Mouse (Mus musculus) megakaryocyte progenitor cell, adult 5-6 weeks (primary cell): ENCODE measurements at regions not wholly inside any gene's neighbourhood (a gene's known extent, or its start where the extent isn't known, plus 50 kb on each side); places are given as distances from the start of the nearest gene placed in this dataset.
"Not testable (repeated sequence)": the region's sequence is repeated elsewhere in the genome, so short reads cannot be mapped to it uniquely, and the experiment has no call there.

Experiments used
- ATAC-seq: replicated peaks from 2 replicates; pipeline ENCODE4 v1.8.0; 2016; ENCODE audit warnings: mild to moderate bottlenecking, moderate TSS enrichment, inconsistent platforms; ENCODE audit not compliant: poor library complexity

DNA sequence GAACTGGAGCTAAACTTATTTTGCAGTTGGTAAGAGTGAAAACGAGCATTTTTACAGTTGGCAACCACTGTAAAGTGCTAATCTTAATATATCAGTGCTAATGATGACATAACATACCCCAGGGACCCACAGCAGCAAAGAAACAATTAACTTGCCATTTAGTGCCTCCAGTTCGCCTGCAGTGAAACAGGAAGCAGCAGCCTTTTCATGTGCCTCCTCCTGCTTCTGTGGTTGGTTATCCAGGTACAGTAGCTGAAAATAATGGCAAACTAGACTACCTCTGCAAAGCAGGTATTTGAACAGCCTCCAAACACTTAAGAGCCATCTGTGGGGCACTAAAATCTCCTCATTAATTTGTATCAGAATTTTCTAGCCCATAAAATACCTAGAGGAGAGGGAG lies 584.8 kb upstream of the Pfkp start:
- no peak for ATAC-seq

DNA sequence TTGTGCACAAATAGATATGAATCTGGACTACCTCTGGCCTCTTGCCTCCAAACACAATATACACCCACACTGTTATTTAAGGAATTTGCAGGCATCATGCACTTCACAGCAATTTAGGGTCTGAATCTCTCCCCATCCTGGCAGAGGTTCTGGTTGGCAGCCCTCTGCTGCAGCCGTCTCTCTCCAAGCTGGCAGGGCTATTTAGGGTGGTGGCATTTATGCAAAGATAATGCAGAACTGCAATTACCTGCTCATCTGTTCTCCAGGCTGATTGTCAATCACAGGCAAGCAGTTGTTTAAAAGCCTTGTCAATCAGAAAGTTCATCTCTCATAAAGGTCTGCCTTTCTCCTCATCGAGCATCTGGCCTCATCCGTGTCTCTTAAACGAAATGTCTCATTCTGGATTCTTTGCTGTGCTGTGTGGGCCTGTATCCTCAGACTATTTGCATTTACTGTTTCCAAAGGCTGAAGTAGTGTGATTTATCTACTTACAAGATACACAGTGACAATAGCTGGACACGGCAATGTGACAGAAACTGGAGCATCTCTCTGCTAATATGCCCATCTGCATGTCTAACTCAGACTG lies 558.1 kb upstream of the Pfkp start:
- no peak for ATAC-seq

DNA sequence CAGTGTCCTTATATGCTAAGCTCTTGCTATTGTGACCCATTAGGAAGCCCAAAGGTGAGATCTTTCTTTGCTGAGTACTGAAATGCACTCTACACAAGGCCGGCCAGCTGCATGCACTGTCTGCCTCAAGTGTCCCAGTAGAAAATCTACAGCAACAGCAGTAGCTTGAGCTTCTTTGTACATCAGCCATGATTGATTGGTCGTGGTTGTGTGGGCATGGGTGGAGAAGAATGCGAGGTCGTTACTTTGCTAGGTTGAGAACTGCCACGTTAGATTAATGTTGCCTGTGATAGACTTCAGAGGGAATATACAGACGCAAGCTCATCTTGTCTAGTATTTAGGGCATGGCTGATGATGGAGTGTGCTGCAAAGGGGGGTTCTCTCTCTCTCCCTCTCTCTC lies 547.4 kb upstream of the Pfkp start:
- no peak for ATAC-seq

DNA sequence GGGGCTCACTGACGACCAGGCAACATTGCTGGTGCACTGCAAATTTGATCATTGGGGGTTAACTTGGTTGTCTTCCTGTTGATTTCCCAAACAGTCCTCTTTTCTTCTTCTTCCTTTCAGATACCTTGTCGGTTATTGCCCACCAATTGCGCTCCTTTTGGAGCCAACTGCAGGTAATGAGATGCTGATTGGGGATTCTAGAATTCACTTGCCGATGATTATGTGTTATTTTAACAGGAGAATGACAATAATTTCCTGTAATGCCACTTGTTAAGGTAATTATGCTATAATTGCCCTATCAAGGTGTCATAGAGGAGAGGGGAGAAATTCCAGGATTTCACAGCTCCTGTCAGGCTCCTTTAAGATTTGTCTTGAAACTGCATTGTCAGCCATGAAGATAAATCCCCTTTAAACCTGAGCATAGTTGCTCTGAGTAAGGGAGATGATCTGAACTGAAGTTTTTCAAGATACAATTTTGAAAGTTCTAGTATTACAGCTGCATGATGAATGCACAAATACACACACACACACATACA lies 533.7 kb upstream of the Pfkp start:
- ATAC-seq, result no peak

DNA sequence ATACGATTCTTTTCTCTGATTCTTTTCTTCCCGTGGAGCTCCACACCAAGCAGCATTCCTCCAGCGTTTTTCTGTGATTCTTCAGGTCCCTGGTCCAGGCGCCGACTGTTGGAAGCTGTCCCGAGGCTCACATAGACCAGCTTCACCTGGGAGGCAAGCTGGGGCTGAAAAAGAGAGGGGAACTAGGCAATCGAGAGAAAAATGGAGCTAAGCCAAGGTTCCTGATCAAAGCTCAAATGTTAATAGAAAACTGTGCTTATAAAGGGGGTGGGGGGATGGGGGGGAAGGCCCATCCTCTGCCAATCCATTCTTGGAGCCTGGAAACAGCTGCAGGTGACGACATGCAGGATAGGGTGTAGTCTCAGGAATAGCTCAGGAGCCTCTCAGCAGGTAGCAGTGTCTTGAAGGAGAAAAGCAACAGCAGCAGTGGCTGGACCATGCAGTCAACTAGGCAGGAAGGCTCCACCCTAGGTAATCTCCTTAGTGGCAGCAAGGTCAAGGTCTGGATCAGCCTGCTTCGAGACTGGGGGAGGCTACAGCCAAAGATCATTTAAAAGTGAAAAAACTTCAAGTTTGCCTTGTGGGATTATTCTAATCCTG lies 527.1 kb upstream of the Pfkp start:
- ATAC-seq, result no peak

DNA sequence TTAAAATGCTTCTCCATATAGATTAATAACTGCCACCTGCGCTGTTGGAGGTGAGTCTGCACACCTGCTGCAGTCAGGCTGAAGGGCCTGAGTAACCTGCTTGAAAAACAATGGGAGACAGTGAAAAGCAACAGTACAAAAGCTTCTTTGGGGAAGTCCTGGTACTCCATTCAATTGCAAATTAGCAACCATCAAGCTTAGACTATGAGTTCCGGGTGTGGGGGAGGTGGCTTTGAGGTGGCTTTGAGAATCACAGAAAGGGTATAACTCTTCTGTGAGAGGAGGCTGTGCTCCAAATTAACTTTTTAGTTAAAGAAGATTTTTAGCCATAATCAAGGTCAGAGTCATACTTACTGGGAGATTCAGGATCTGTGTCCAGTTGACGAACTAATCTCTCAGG lies 521.5 kb upstream of the Pfkp start:
- not testable (repeated sequence) for ATAC-seq

DNA sequence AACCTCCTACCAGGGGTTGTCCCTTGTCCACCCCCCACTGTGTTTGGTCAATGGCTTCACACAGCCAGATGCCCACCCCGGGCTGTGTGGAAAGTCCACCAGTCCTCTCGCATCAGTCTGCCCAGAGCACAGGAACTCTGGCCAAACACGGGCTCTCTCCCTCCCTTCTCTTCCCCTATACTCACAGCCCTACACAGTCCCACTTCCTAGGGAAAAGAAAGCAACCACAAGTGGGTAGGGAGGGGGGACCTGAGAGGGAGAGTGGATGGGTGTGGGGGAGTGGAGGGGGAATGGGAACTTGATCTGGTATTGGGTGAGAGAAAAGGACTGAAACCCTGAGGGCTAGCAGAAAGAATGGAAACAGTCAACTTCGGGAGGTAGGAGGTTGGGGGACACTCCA lies 497.8 kb upstream of the Pfkp start:
- ATAC-seq, result 0 out of 2 replicates have a peak, but pooled peaks have one; percentile 39

DNA sequence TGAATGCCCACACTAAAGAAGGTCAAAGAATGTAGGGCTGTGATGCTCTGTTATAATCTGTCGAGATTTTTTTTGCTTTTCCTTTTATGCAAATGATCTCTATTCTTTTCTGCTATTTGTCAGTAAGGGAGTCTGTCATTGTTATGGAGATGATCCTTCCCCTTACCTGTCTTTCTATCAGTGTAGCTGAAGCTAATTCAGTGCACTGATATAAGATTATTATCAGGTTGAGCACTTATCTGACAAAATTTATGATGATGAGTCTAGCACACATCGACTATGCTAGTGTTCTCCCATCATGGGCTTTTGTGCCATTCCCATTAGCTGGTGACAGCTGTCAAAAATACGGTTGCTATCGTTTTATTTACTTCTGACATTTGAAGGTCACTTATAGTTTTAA lies 462.0 kb upstream of the Pfkp start:
- ATAC-seq, result no peak

DNA sequence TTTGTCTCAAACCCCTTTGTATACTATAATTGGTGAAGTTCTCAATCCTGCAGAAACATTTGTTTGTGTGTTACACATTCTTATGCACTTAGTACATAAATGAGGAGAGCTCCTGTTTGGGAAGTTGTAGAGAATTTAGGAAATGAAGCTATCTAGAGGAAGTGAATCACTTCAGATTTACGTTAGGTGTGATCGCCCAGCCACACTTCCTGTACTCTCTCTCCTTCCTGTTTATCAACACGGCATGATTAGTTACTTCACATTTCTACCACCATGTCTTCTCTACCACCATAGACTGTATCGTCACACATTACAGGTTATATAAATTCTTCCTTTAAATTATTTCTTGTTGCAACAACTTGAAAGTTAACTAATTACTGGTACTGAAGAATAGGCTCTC lies 454.7 kb upstream of the Pfkp start:
- ATAC-seq, result peak; percentile 46

DNA sequence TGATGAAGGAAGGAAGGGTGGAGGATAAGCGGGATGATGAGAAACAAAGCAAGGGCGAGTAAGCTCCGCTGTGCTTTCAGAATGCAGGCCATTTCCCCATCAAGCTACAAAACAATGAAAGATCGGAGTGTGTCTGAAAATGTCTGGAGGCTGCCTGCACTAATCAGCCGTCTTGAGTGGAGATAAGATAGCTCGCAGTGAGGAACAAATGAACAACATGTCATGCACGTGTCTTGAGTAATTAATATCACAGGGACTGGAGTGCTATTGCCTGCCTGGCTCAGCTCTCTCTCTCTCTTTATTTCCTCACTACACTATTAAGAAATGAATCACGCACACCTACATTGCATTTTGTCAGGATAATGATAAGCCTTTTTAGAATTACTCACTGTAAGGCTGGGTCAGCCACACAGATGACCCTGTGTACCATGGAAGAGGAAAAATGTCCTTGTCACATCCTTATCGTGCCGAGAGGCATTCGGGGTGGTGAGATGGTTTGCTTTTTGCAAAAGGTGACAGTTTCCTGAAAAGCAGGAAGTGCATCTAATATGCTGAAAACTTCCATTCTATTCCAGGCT lies 444.6 kb upstream of the Pfkp start:
- ATAC-seq, result no peak

DNA sequence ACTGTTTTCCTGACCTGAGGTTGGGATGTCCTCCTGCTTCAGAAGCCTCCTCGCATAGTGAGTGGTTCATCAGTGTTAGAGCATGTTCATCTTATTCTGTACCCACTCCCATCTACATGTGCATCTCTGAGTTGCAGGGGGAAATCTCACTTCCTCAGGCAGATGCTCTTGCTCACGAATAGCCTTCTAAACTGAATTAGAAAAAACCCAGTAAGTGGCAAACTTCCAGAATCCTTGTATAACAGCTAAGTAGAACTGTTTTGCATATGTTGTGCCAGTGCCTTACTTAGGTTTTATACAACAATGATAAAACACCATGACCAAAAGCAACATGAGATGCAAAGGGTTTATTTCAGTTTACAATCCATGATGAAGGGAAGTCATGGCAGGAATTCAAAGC lies 442.3 kb upstream of the Pfkp start:
- no peak for ATAC-seq

DNA sequence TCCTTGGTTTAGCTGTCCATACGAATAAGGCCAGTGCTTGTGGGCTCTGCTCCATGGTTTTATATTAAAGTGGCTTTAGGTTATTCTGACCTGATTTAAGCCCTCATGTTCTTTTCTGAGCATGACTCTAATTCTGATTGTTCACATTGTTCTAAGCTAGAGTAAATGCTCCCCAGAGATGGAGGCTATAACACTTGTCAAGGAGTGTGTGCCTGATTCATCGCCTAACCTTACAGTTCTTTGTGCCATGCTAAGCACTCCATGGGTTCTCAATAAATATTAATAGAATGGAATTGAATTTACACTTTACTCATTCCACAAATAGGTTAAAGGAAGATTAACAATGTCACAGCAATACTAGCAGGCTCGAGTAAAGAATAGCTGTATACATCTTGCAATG lies 417.6 kb upstream of the Pfkp start:
- ATAC-seq, result no peak

DNA sequence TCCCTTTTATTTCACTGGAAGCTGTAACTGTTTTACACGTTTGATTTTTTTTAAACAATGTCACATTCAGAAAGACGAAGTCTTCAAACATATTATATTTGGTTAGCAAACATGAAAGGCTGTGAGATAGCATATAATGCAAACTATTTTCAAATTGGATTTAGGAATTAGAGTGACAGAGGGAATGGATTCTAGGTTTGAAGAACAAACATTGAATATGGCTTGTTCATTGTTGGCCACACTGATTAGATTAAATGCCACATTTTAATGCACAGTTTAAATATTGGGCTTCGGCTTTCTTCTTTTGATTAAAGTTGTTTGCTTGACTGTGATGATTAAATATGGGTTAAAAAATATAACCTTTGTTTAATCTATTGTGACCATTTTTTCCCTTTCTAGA lies 415.1 kb upstream of the Pfkp start:
- ATAC-seq, result no peak

DNA sequence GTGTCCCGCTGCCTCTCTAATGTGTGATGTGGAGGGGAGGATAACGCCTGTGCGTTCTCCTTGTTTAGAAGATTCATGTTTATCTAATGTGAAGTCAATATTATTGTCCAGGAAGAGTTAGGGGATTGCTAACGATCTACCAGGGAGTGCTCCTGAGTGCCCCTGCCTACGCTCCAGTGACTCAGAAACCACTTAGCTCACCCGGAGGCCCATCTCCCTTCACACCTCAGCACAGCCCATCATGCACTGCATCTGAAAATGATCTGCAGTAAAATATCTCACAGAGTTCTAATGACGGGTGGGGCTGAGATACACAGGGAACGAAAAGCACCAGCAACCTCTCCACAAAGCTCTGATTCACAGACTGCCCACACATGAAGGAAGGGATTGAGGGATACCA lies 409.0 kb upstream of the Pfkp start:
- ATAC-seq, result no peak
